Mouse (Mus musculus): Measurements from ENCODE around the gene Hyal3.

The Hyal3 gene

DNA sequence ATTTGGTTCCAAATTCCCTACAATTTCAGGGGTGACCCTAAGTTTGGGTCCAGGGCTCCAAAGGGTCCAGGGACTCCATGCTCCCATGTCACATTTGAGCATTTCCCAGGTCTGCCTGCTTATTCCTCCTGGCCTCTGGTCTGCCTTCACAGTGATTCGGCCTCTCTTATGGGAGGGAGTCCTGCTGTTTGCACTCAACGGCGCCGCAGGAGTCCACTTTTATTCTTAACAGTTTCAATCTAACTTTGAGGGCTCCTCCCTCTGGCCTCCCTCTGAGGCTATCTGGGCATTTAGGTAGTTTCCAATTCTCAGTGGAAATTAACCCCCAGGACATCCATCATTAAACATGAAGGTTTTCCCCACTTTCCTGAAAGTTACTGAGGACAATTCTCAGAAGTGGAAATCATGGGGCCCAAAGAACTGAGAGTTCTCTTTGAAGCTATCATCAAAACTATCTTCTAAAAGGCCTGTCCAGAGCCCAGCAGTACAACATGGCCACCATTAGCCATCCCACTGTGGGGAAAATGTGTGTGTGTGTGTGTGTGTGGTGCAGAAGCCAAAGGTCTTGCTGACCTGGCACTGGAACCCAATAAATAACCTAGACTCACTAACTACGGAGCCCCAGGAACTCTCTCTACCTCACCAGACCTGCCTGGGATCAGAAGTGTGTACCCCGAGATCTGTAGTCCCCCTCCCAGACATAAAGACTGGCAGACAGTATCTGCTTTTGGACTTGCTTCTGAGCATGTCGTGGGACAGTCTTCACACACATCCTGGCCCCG is 13.9 kb downstream of the Hyal3 start:
- DNase-seq (ENCODE audit: low read depth, low spot score), result peak; percentile 93

GRCm38 (mm10) chr9:107596619-107597569 is 16.3 kb downstream of the Hyal3 start:
- no peak for DNase-seq (ENCODE audit: low read depth, low spot score)

- no peak for DNase-seq (ENCODE audit: low read depth, low spot score)
Observed at GRCm38 (mm10) chr9:107598385-107598784, 17.8 kb downstream of the Hyal3 start.

GRCm38 (mm10) chr9:107599433-107599832 is 18.8 kb downstream of the Hyal3 start:
- peak; percentile 43 for DNase-seq (ENCODE audit: low read depth, low spot score)

GRCm38 (mm10) chr9:107599842-107600241 is 19.2 kb downstream of the Hyal3 start:
- peak; percentile 90 for DNase-seq (ENCODE audit: low read depth, low spot score)

DNA sequence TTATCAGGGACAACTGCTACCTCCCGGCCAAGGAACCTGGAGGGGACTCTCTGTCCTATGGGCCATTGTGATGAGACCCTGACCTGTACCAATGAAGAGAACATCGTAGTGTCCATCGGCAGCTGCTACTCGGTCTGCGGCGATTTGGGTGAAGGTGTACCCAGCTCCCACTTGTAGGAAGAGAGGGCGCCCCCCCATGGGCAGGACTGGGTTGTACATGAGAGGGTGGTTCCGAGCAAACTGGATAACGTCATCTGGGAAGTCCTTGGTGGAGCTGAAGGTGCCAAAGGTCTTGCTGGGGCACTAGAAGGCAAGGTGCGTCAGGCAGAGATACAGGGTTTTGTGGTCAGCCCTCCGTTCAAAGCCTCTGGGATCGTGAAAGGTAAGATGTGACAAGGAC is 20.1 kb downstream of the Hyal3 start:
- DNase-seq (ENCODE audit: low read depth, low spot score), result peak; percentile 75

DNA sequence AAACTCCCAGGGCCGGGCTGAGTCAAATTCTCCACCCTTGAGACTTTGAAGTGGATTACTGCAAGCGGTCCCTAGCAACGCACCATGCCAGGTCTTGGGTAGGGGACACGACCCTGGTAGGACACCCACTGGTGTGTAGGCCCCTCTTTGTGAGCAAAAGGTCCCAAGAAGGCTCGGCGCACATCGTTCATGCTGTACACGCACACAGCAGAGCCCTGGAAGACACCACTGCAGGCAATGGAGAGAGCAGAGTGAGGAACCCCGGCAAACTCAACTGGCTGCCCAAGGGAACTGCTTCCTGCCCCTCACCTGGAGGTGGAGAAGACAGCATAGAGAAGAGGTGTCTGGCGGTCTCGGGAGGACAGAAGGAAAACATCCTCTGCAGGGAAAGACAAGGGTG is 20.7 kb downstream of the Hyal3 start:
- no peak for DNase-seq (ENCODE audit: low read depth, low spot score)

DNA sequence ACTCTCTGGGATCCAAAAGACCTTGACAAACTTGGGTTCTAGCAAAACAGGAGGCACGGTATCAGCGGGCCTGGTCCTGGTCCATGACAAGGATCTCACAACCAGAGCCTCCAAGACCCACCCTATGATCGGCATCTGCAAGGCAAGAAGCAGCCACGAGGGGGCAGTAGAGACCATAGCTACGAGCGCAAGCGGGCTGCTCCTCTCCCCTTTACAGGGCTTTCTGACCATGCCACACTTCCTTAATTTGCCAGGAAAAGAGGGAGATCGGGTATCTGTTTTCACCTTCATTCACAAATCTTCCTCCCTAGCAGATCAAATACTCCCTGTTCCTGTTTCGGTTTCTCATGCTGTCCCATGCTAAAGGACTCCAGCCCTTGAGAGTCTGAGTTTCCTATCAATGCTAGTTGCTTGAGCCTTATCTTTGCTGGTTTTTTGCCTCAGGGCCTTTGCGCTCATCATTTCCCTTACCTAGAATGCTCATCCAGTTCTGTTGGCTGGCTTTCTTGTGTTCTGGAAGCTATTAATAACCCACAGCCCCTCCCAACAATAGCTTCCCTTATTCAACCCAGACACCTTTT is 21.5 kb downstream of the Hyal3 start:
- peak; percentile 91 for DNase-seq (ENCODE audit: low read depth, low spot score)

GRCm38 (mm10) chr9:107603251-107603650 is 22.6 kb downstream of the Hyal3 start:
- DNase-seq (ENCODE audit: low read depth, low spot score), result no peak

GRCm38 (mm10) chr9:107605041-107605661 is 24.5 kb downstream of the Hyal3 start:
- no peak for DNase-seq (ENCODE audit: low read depth, low spot score)

DNA sequence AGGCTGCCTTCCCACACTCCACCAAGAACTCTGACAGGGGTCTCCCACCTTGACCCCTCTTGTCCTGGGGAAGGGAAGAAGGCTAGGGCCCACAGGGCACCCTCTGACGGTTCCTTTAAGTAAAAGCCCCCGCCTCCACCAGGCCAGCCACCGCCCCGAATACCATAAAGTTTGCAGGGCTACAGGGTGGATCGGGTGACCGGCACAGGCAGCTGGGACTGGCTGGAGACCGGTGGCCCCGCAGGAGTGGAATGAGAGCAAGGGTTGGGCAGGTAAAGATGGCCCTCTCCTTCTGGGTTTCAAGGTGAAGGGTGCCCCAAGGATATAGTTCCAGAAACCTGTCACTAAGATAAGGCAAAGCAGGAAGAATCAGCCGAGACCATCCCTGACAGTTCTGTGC is 26.0 kb downstream of the Hyal3 start:
- no peak for DNase-seq (ENCODE audit: low read depth, low spot score)

- no peak for DNase-seq (ENCODE audit: low read depth, low spot score)
Observed at GRCm38 (mm10) chr9:107607036-107607435, 26.4 kb downstream of the Hyal3 start.

DNA sequence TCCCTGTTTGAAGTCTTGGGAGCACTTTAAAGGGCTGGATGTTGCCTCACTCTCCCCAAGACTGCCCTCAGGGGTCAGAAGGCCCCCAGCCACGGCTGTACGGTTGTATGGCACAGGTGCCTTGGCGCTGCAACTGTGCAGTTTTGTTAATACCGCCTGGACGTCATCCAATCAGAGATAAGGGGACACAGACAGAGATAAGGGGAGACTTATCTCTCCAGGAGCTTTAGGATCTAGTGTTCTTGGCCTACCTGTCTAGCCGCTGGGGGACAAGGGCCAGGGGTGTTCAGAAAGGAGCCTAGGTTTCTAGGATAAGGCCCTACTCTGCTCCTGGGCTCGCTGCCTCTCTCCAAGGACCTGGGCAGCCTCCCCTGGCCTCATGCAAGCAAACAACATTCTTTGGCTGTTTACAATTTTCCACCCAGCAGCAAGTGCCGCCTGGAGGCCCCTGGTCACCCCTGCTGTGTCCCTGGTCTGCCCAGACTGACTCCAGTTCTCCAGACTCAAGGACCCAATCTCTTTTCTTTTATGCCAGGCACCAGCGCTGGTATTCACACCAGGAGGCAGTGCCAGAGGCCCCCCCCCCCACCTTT is 27.1 kb downstream of the Hyal3 start:
- no peak for DNase-seq (ENCODE audit: low read depth, low spot score)

- DNase-seq (ENCODE audit: low read depth, low spot score), result no peak
Observed at GRCm38 (mm10) chr9:107608741-107609432, 28.3 kb downstream of the Hyal3 start, which contains the start of gene Sema3b. Gene Sema3b (minus strand): TSS chr9:107609229.

GRCm38 (mm10) chr9:107609433-107609830 is 28.8 kb downstream of the Hyal3 start:
- no peak for DNase-seq (ENCODE audit: low read depth, low spot score)

DNA sequence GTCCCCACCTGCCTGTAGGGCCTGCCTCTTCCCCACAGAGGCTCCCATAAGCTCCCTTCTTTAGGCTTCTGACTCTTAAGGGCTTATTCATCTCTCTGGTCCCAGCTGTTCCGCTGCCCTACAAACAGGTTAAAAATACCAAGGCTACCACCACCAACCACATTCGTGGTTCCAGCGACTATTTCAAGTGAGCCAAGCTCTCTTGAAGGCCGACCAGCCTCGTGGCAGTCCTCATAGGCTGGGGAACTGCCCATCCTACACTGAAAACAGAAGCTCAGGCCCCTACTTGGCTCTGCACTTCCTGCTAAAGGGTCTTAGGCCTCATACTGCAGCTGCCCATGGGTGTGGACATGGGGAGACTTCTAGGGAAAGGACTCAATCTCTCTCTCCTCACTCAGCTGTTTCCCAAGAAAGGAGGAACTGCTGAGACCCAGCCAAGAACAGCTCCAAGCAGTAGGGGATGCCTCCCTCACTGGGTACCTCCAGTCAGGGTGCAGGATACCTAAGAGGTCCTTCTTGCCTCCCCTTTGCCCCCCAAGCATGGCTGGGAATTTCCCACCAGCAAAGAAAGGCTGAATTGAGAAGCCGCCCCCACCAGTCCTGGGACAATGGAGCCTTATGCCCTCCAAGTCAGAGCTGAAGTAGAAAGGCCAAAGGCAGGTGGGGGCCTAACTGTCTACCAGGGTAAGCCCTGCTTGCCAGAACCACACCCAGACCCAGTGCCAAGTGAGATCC is 31.0 kb downstream of the Hyal3 start:
- DNase-seq (ENCODE audit: low read depth, low spot score), result no peak

GRCm38 (mm10) chr9:107612191-107612944 is 31.8 kb downstream of the Hyal3 start:
- DNase-seq (ENCODE audit: low read depth, low spot score), result peak; percentile 98

DNA sequence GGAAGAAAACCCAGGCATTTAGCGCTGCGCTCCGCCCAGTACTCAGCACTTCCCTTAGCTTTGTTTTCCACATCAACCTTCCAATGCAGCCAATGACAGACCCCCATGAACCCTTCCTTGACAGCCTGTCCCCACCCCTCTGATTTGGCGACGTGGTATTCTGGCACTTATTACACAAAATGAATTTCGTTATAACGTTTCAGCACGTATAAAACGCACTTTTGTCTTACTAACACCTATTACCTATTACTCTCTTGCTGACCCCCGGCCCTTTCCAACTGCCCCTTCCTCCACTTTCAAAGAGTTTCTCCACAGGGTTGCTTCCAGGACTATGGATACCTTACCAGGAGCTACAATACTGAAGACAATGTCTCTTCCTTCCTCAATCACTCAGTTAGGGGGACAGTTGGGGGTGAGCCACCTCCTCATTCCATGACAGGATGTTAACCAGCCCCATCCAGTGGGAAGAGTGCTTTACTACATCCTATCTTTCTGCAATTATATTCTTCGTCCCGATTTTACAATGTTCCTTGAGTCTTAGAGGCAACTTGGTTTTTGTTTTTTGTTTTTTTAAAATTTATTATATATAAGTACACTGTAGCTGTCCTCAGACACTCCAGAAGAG is 32.4 kb downstream of the Hyal3 start:
- DNase-seq (ENCODE audit: low read depth, low spot score), result no peak

- no peak for DNase-seq (ENCODE audit: low read depth, low spot score)
Observed at GRCm38 (mm10) chr9:107615035-107615434, 34.4 kb downstream of the Hyal3 start.

Measured in ZHBTc4 (cell line).